Mouse (Mus musculus) G1E (cell line): ENCODE results near the gene Clpb.

Experiments
- CTCF ChIP-seq: IDR thresholded peaks from 2 replicates; pipeline ENCODE4 v1.5.1; 2012; ENCODE audit warnings: low read depth, low read length, inconsistent platforms, mixed read lengths
- GATA1 ChIP-seq: IDR thresholded peaks from 2 replicates; pipeline ENCODE4 v1.6.1; 2012; ENCODE audit warnings: borderline replicate concordance, low read length, inconsistent platforms, mixed read lengths

GRCm38 (mm10) chr7:101615406-101615805, 48.0 kb upstream of the Clpb start:
- no peak for TF ChIP-seq CTCF
- no peak for TF ChIP-seq GATA1
